Mouse (Mus musculus): ENCODE data around the gene Gls2. TPM values are rescaled to one million over a fixed set of nuclear protein-coding genes. Genes with fewer than 3 reads are reported as not detected.
"Not testable (repeated sequence)": the region's sequence is repeated elsewhere in the genome, so short reads cannot be mapped to it uniquely, and the experiment has no call there.

Gene Gls2
- polyA plus RNA-seq, 1 experiment from 2014 or later = 2.1 TPM

DNA sequence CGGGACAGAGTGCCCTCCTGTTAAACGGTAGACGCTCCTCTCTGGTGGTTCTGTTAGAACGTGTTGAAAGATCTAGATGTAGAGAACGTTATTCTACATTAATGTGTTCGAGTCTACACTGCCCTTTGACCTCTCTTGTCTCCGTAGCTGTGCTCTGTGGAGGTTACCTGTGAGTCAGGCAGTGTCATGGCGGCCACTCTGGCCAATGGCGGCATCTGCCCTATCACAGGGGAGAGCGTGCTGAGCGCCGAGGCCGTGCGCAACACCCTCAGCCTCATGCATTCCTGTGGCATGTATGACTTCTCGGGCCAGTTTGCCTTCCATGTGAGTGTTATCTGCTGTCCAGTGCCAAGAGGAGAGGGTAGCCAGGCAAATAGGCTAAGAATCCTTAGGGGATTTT is 10.7 kb downstream of the Gls2 start:
- H3K9ac ChIP-seq = no peak overlapping the region
- no peak for ATAC-seq (ENCODE audit: borderline replicate concordance, extremely low read depth, low FRiP score, low TSS enrichment)
- H3K27ac ChIP-seq = no peak overlapping the region
- no peaks in the 10 kb centered on the region for H3K9me3 ChIP-seq
- H3K4me1 ChIP-seq = no peaks in the 10 kb centered on the region; the same call in 1 of the 2 replicates
- H3K27me3 ChIP-seq = no peaks in the 10 kb centered on the region
- no peaks in the 10 kb centered on the region for H3K36me3 ChIP-seq
- no peak overlapping the region for H3K4me2 ChIP-seq
- 68% methylated on average over 15 of the region's 15 CpGs for WGBS
- H3K4me3 ChIP-seq = no peak overlapping the region

DNA sequence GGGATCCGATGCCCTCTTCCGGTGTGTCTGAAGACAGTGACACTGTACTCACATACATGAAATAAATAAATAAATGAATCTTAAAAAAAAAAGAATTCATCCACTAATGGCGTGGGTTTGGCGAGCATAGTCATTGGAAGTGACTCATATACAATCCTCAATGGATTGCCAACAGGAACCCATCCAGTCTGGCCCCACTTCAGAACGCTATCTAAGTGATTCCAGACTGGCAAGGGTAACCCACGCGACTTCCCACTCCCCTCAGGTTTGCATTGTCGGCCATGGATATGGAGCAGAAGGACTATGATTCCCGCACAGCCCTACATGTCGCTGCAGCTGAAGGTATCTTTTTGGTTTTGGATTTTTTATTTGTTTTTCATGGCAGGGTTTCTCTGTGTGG is 14.1 kb downstream of the Gls2 start:
- 88% methylated on average over 10 of the region's 10 CpGs for WGBS
- H3K27ac ChIP-seq = no peak overlapping the region
- H3K36me3 ChIP-seq = no peaks in the 10 kb centered on the region
- H3K9ac ChIP-seq = no peak overlapping the region
- no peak for ATAC-seq (ENCODE audit: borderline replicate concordance, extremely low read depth, low FRiP score, low TSS enrichment)
- peaks cover 18% of the 10 kb centered on the region for H3K4me1 ChIP-seq
- H3K9me3 ChIP-seq = no peaks in the 10 kb centered on the region
- H3K4me2 ChIP-seq = no peak overlapping the region
- H3K4me3 ChIP-seq = no peak overlapping the region
- peaks cover under 1% of the 10 kb centered on the region; the same call in 1 of the 2 replicates for H3K27me3 ChIP-seq

DNA sequence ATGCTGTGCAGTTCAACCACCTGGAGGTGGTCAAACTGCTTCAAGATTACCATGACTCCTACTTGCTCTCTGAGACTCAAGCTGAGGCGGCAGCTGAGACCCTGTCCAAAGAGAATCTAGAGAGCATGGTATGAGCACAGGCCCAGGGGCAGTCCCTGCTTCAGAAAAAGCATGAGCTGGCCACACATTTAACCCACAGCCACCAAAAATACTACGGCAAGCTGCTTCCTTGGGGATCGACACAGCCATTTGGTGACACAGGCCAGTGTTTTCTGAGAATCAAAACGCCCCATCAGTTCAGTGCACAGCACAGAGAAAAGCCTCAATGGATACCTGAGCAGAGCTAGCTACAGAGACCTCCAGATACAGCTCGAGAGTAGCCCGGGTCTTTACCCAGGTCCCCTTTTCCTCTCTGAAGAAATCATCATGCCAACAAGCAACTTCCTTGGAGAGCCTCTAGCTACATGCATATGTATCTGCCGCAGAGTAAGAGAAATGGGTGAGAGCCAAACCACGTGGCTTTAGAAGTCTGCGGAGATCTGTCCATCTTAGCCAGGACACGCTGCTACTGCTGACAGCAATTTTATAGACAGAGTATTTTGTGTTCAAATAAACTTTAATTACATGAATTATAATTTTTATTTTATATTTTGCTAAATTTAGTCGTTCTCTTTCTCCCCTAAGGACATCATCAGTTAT is 15.2 kb downstream of the Gls2 start:
- ATAC-seq (ENCODE audit: borderline replicate concordance, extremely low read depth, low FRiP score, low TSS enrichment) = no peak
- Histone ChIP-seq H3K9ac (no peak overlapping the region), H3K9me3 (no peaks in the 10 kb centered on the region), H3K36me3 (no peaks in the 10 kb centered on the region), H3K4me1 (peaks cover 18% of the 10 kb centered on the region), H3K4me3 (no peak overlapping the region), H3K27ac (no peak overlapping the region), H3K27me3 (peaks cover 3% of the 10 kb centered on the region; the same call in 1 of the 2 replicates), H3K4me2 (no peak overlapping the region)
- WGBS = 90% methylated on average over 11 of the region's 11 CpGs

DNA sequence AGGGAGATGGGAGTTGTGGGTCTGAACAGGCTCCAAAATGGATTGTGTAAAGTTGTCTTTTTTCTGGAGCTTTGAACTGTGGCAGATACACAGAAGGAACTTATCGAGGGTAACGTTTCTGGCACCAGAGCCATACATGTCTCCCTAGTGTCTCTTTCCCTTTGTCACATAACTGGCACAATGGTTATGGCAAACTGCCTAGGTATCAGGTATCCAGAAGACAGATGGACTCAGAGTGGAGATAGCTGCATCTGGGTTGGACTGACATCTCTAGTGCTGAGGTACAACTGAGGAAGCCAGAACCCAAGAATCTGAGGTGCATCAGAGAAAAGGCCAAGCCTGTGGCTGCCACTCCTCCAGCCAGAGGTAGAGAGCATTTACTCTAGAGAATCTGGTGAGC is 15.9 kb downstream of the Gls2 start:
- Histone ChIP-seq H3K4me1 (peaks cover 18% of the 10 kb centered on the region), H3K4me2 (0 out of 2 replicates have a peak overlapping the region, but pooled peaks have one; percentile 74), H3K36me3 (no peaks in the 10 kb centered on the region), H3K9me3 (no peaks in the 10 kb centered on the region), H3K9ac (no peak overlapping the region), H3K27me3 (peaks cover 3% of the 10 kb centered on the region; the same call in 1 of the 2 replicates), H3K27ac (no peak overlapping the region), H3K4me3 (no peak overlapping the region)
- no peak for ATAC-seq (ENCODE audit: borderline replicate concordance, extremely low read depth, low FRiP score, low TSS enrichment)
- 76% methylated on average over 2 of the region's 2 CpGs for WGBS

GRCm38 (mm10) chr10:128210954-128211353 is 16.7 kb downstream of the Gls2 start:
- H3K36me3 ChIP-seq = no peaks in the 10 kb centered on the region
- no peak for ATAC-seq (ENCODE audit: borderline replicate concordance, extremely low read depth, low FRiP score, low TSS enrichment)
- 16% methylated on average over 14 of the region's 14 CpGs for WGBS
- H3K27ac ChIP-seq = no peak overlapping the region
- H3K27me3 ChIP-seq = peaks cover 3% of the 10 kb centered on the region; the same call in 1 of the 2 replicates
- H3K9me3 ChIP-seq = no peaks in the 10 kb centered on the region
- H3K4me3 ChIP-seq = peak overlapping the region; percentile 66
- H3K4me1 ChIP-seq = peaks cover 18% of the 10 kb centered on the region
- peak overlapping the region; percentile 74 for H3K4me2 ChIP-seq
- peak overlapping the region; percentile 59 for H3K9ac ChIP-seq

- Histone ChIP-seq H3K4me1 (peaks cover 18% of the 10 kb centered on the region), H3K4me3 (peak within 1 kb of the TSS; percentile 66), H3K4me2 (peak within 1 kb of the TSS; percentile 74), H3K27ac (0 out of 2 replicates have a peak within 1 kb of the TSS, but pooled peaks have one; percentile 9), H3K27me3 (peaks cover 3% of the 10 kb centered on the region; the same call in 1 of the 2 replicates), H3K36me3 (no peaks in the 10 kb centered on the region), H3K9ac (peak within 1 kb of the TSS; percentile 59), H3K9me3 (no peaks in the 10 kb centered on the region)
- ATAC-seq (ENCODE audit: borderline replicate concordance, extremely low read depth, low FRiP score, low TSS enrichment) = peak; percentile 95
- WGBS = under 1% methylated on average over 30 of the region's 30 CpGs
Measured at GRCm38 (mm10) chr10:128211390-128212108, 17.3 kb downstream of the Gls2 start, which contains the start of gene Spryd4. Gene Spryd4 (minus strand): TSS chr10:128211807.

GRCm38 (mm10) chr10:128212148-128212547 is 17.9 kb downstream of the Gls2 start:
- WGBS = 36% methylated on average over 6 of the region's 6 CpGs
- ATAC-seq (ENCODE audit: borderline replicate concordance, extremely low read depth, low FRiP score, low TSS enrichment) = no peak

GRCm38 (mm10) chr10:128212871-128213323 is 18.6 kb downstream of the Gls2 start:
- Histone ChIP-seq H3K27me3 (peaks cover 3% of the 10 kb centered on the region; the same call in 1 of the 2 replicates), H3K27ac (0 out of 2 replicates have a peak overlapping the region, but pooled peaks have one; percentile 25), H3K9me3 (no peaks in the 10 kb centered on the region), H3K9ac (0 out of 2 replicates have a peak overlapping the region, but pooled peaks have one; percentile 8), H3K36me3 (no peaks in the 10 kb centered on the region), H3K4me3 (peak overlapping the region; percentile 34), H3K4me1 (peaks cover 18% of the 10 kb centered on the region), H3K4me2 (peak overlapping the region; percentile 63)
- ATAC-seq (ENCODE audit: borderline replicate concordance, extremely low read depth, low FRiP score, low TSS enrichment) = peak; percentile 41; the same call in 1 of the 2 replicates
- 2% methylated on average over 18 of the region's 18 CpGs for WGBS

More at GRCm38 (mm10) chr10:128212148-128212547, 17.9 kb downstream of the Gls2 start:
- peaks cover 18% of the 10 kb centered on the region for H3K4me1 ChIP-seq
- no peaks in the 10 kb centered on the region for H3K36me3 ChIP-seq
- 0 out of 2 replicates have a peak overlapping the region, but pooled peaks have one; percentile 9 for H3K27ac ChIP-seq
- H3K4me2 ChIP-seq = peak overlapping the region; percentile 74
- H3K9me3 ChIP-seq = no peaks in the 10 kb centered on the region
- H3K4me3 ChIP-seq = peak overlapping the region; percentile 66
- peaks cover 3% of the 10 kb centered on the region; the same call in 1 of the 2 replicates for H3K27me3 ChIP-seq
- H3K9ac ChIP-seq = peak overlapping the region; percentile 59; the same call in 1 of the 2 replicates

- not testable (repeated sequence) for ATAC-seq (ENCODE audit: borderline replicate concordance, extremely low read depth, low FRiP score, low TSS enrichment); H3K27ac ChIP-seq; H3K27me3 ChIP-seq; H3K36me3 ChIP-seq; H3K9ac ChIP-seq; H3K9me3 ChIP-seq; H3K4me2 ChIP-seq; H3K4me3 ChIP-seq
- peaks cover 18% of the 10 kb centered on the region for H3K4me1 ChIP-seq
- WGBS = 79% methylated on average over 4 of the region's 4 CpGs
Measured at GRCm38 (mm10) chr10:128214112-128214511, 19.9 kb downstream of the Gls2 start.

GRCm38 (mm10) chr10:128214981-128215380 is 20.7 kb downstream of the Gls2 start:
- H3K27ac ChIP-seq = no peak overlapping the region
- peaks cover 18% of the 10 kb centered on the region for H3K4me1 ChIP-seq
- H3K27me3 ChIP-seq = peaks cover 3% of the 10 kb centered on the region; the same call in 1 of the 2 replicates
- H3K9me3 ChIP-seq = no peaks in the 10 kb centered on the region
- H3K36me3 ChIP-seq = no peaks in the 10 kb centered on the region
- H3K4me3 ChIP-seq = no peak overlapping the region
- H3K4me2 ChIP-seq = no peak overlapping the region
- WGBS = 77% methylated on average over 5 of the region's 5 CpGs
- no peak for ATAC-seq (ENCODE audit: borderline replicate concordance, extremely low read depth, low FRiP score, low TSS enrichment)
- no peak overlapping the region for H3K9ac ChIP-seq

DNA sequence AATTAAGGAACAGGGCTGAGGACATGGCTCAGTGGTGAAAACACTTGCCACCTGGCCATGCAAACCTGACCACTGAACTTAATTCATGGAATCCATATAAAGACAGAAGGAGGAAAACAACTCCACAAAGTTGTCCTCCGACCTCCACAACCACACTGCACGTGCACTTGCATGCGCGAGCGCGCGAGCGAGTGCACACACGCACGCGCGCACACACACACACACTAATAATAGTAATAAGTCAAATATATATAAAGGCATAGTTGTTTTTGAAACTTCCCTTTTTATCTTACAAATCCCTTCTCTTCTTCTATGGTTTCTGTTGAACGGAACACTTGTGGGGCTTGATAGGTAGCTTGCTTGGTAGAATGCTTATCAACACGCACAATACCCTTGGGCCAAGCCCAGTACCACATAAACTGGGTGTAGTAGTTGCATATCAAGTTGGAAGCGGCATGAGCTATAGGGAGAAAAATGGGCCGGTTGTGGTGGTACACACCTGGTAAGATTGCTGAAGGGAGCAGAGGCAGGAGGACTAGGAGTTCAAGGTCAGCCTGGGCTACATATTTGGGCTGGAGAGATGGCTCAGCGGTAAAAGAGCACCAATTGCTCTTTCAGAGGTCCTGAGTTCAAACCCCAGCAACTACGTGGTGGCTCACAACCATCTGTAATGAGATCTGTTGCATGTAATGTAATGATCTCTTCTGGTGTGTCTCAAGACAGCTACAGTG is 24.3 kb downstream of the Gls2 start:
- no peaks in the 10 kb centered on the region for H3K36me3 ChIP-seq
- WGBS = 90% methylated on average over 18 of the region's 18 CpGs
- H3K27ac ChIP-seq = no peak overlapping the region
- no peaks in the 10 kb centered on the region for H3K9me3 ChIP-seq
- no peak overlapping the region for H3K4me2 ChIP-seq
- no peak overlapping the region for H3K4me3 ChIP-seq
- ATAC-seq (ENCODE audit: borderline replicate concordance, extremely low read depth, low FRiP score, low TSS enrichment) = no peak
- H3K9ac ChIP-seq = no peak overlapping the region
- H3K27me3 ChIP-seq = peaks cover under 1% of the 10 kb centered on the region; the same call in 1 of the 2 replicates
- 0 out of 2 replicates have a peak, but pooled peaks cover 2% of the 10 kb centered on the region for H3K4me1 ChIP-seq
